Mouse (Mus musculus) fibroblast of lung, adult 2 months (primary cell): ENCODE data around the gene Dbx1.

Experiments
- DNase-seq: peaks from one replicate; pipeline ENCODE4 v3.0.0-alpha.2; 2011; ENCODE audit warnings: low read depth

Dbx1 gene

DNA sequence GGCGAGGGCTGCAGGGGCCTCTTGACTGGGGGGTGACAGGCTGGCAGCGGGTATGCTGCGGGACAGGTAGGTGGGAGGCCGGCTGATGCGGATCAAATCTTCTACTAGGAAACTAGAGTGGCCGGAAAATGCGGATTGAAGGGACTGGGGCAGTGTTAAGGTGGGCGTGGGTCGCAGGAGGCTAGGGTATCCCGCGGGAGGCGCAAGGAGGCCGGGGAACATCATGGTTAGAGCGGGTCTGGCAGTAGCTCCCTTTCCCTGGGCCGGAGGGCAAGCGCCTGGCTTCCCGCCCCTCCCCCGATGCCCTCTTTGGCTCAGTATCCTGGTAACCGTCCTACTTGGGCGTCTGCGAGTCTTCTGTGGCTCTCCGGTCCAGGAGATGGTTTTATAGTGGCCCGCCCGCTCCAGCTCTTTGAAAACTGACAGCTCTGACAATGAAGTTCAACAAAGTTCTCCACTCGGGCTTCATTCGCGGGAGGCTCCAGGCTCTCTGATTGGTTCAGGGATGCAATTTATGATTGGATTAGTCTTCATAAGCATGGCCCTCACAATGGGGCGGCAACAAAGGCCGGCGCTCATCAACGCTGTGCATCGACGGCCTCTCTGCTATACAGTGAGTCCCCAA, at the start of gene Dbx1:
Dbx1 (minus strand) TSS at position 359 of the 625 bp plus-strand sequence.
- DNase-seq = no peak

GRCm38 (mm10) chr7:49678826-49679377, 42.3 kb upstream of the Dbx1 start:
- DNase-seq = no peak

- no peak for DNase-seq
Measured at GRCm38 (mm10) chr7:49678100-49678825, 41.6 kb upstream of the Dbx1 start.

GRCm38 (mm10) chr7:49677166-49677565, 40.5 kb upstream of the Dbx1 start:
- DNase-seq = no peak

DNA sequence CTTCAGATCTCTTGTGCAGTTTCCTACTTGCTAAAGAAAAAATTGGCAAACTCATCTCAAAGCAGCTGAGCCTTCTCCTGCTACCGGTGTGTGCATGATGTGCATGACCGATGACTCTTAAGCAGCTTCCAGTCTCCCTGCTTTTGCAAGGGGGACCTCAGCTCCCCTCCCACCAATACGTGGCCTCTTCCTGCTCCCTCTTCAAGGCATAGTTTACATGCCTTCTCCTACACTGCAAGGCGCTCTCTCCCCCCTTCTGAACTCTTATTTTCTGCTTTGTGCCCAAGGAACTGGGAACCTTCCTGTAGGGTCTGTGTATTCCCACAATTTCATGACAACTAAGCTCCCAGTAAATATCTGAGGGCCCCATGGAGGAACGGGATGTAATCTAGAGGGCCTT, 40.0 kb upstream of the Dbx1 start:
- no peak for DNase-seq

- DNase-seq = no peak
Measured at GRCm38 (mm10) chr7:49668260-49668857, 31.7 kb upstream of the Dbx1 start.

- no peak for DNase-seq
Measured at GRCm38 (mm10) chr7:49663575-49663974, 26.9 kb upstream of the Dbx1 start.

DNA sequence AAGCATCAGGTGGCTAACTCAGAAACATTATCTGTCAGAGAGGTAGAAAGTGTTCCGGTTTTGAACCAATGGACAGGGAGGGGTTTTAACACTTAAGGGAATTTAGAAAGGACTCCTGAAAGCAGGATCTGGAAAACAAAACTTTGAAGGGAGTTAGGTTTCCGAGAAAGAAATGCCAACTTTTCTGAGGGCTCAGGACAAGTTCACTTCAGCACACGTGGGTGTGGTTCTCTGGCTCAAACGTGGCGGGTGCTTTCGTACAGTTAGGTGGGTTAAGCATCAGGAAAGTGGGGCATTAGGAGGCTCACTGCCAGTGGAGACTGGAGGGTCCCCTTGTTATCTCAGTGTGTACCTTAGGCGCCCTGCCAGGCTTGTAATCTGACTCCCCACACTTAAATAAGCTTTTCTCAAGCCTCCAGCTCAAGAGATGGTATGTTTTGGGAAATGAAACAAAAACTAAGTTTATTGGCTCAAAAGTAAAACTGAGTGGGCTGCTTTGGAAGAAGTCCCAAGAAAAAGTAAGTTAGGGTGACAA, 25.9 kb upstream of the Dbx1 start:
- no peak for DNase-seq

- DNase-seq = no peak
Measured at GRCm38 (mm10) chr7:49661811-49662491, 25.3 kb upstream of the Dbx1 start.

DNA sequence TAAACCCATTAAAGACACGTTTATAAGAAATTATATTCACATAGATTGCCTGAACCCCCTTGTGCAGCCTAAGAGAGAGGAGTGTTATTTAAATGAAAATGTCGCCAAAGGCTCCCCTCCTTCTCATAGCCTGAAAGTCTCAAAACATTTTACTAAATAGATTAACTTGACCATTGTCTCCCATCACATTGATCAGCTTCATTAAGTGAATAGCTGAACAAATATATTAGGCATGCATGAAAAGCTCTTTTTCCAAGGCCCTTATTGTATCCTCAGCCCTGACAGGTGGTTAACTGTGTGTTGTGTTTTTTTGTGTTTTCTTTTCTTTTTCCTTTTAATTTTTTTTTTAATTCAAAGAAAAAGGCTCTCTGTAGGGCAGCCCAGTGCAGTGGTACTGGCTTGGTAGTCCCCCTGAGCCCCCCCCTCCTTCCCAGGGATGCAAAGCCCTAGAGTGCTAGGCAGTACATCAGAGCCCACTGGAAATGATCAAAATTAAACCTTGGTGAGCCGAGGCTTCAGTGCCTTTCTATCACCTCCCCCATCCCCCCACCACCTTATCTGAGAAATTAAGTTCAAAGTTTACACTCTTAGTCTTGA, 4.2 kb upstream of the Dbx1 start:
- no peak for DNase-seq

- no peak for DNase-seq
Measured at GRCm38 (mm10) chr7:49639864-49640708, 3.4 kb upstream of the Dbx1 start.

- no peak for DNase-seq
Measured at GRCm38 (mm10) chr7:49638941-49639776, 2.5 kb upstream of the Dbx1 start.

DNA sequence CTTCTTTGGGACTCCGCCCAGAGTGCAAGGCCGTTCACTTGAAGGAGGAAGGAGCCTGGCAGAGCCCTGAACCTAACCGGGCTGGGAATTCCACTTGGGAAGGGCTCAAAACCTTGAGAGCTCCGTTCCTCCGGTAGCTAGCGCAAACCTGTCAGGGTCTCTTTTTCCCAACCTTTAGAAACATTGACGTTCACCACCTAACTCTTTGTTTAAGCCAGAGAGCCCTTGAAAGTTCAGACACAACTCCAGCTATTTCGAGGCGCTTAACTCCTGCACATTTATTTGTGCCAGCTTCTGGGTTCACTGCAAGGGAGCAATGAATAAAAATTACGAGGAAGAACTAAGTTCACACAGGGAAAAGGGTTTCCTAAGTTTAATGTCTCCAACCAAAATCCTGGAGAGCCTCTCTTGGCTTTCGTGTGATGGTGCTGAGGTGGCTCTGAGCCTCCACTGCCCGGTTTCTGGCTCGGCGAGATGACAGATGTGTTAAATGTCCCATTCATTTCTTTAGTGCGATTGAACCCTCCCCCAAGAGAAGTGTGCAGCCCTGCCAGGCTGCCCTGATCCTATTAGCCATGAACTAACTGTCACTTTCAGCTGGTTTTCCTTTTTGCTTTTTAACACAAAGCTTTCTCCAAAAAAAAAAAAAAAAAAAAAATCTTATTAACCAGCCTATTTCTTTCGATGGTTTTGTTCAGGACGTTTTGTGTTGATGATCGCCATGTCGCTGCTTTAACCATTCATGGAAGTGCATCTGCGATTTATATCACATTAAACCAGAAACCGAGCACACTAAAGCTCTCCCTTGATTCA, 1.4 kb upstream of the Dbx1 start:
- DNase-seq = no peak

DNA sequence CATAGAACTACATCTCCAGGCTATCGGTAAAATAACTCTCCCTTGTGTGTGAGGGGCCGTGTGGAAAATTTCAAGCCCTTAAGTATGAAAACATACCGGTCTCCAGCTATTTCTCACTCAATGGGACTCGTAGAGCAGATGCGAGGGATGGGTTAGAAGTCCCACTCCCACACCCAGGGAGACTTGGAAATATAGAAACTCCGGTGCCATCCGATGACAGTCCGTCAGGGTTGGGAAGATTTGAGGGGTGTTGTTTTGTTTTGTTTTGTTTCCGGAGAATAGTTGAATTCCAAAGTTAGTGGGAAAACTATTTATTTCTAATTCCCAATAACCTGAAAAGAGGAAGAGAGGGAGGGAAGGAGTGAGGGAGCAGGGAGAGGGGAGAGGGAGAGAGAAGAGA, 632 bp upstream of the Dbx1 start:
- no peak for DNase-seq

- DNase-seq = no peak
Measured at GRCm38 (mm10) chr7:49635971-49636370, 678 bp downstream of the Dbx1 start.

- DNase-seq = no peak
Measured at GRCm38 (mm10) chr7:49635074-49635621, 1.5 kb downstream of the Dbx1 start.

DNA sequence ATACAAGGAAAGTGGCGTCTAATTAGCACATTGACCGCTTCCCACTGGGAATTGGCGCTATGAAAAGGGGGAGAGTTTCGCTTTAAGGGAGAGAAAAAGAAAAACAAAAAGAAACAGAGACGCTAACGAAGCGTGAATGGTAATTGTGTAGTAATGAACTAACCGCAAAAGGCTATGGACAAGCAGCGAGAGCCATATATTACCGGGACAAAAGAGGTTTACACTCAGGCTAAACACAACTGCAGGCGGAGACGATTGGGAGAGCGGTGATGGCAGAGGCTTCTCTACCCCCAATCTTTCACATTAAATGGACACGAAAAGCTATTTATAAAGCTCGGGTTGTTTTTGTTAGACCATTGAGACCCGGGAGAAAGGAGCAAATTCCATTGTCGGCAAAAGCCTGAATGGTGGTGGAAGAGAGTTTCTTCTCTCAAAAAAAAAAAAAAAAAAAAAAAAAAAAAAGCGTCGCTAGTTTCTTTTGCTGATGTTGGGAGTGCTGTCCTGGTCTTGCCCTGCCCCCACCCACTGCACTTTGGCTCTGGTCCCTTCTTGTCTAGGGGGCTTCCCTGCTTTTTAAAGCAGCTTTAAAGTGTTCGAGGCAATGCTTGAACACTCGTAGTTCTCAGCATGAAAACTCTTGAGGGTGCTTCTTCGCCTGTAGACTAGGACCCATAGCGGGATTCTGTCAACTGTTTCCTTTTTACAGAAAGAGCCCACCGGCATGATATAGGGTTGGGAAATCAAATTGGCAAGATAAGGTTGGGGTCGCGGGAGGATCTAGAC, 2.2 kb downstream of the Dbx1 start:
- DNase-seq = no peak

GRCm38 (mm10) chr7:49633375-49633956, 3.2 kb downstream of the Dbx1 start:
- no peak for DNase-seq
